Comparison of ENCODE assay signal across 24 mouse cellular contexts in genomic region chr6:13665646-13666045, GRCm38 (mm10).
"Had no signal": no experiment of that assay in that cellular context is flagged by ENCODE, and none has a peak within 500 bp of the region (broad histone marks: within the 10 kb centered on the region; RNA-seq: fewer than 3 reads in every experiment).

No protein-coding gene starts in this region.

- DNase-seq: kidney, adult 8-10 months; kidney, postnatal 10 days; kidney, postnatal 36 days; left cerebral cortex, postnatal 4 days; lung, adult 18-20 months; lung, postnatal 10 days; lung, postnatal 36 days; midbrain, embryonic 14.5 days; retina, postnatal 1 day; right cerebral cortex, postnatal 4 days; thymus, adult 2 months; thymus, postnatal 14 days; thymus, postnatal 4 days had no signal

- H3K9ac ChIP-seq: kidney, embryonic 15.5 days; limb, embryonic 12.5 days; limb, embryonic 15.5 days; liver, embryonic 12.5 days; liver, embryonic 15.5 days; lung, embryonic 15.5 days; neural tube, embryonic 12.5 days; neural tube, embryonic 15.5 days had no signal

- ATAC-seq: intestine, postnatal 0 days; liver, embryonic 12.5 days had no signal

- H3K4me3 ChIP-seq: kidney, embryonic 15.5 days; limb, embryonic 12.5 days; limb, embryonic 15.5 days; liver, embryonic 12.5 days; liver, embryonic 15.5 days; lung, embryonic 15.5 days; neural tube, embryonic 12.5 days; neural tube, embryonic 15.5 days had no signal

- H3K4me2 ChIP-seq: kidney, embryonic 15.5 days; limb, embryonic 12.5 days; limb, embryonic 15.5 days; liver, embryonic 12.5 days; liver, embryonic 15.5 days; lung, embryonic 15.5 days; midbrain, embryonic 11.5 days; neural tube, embryonic 12.5 days; neural tube, embryonic 15.5 days had no signal

- H3K27me3 ChIP-seq: kidney, embryonic 15.5 days; limb, embryonic 12.5 days; limb, embryonic 15.5 days; liver, embryonic 12.5 days; liver, embryonic 15.5 days; lung, embryonic 15.5 days; neural tube, embryonic 12.5 days; neural tube, embryonic 15.5 days had no signal

- H3K4me1 ChIP-seq: kidney, embryonic 15.5 days; limb, embryonic 12.5 days; limb, embryonic 15.5 days; liver, embryonic 12.5 days; liver, embryonic 15.5 days; lung, embryonic 15.5 days; neural tube, embryonic 12.5 days; neural tube, embryonic 15.5 days had no signal

- H3K9me3 ChIP-seq: kidney, embryonic 15.5 days; limb, embryonic 12.5 days; limb, embryonic 15.5 days; liver, embryonic 12.5 days; liver, embryonic 15.5 days; lung, embryonic 15.5 days; neural tube, embryonic 12.5 days; neural tube, embryonic 15.5 days had no signal

- H3K27ac ChIP-seq: kidney, embryonic 15.5 days; limb, embryonic 12.5 days; limb, embryonic 15.5 days; liver, embryonic 12.5 days; liver, embryonic 15.5 days; lung, embryonic 15.5 days; neural tube, embryonic 12.5 days; neural tube, embryonic 15.5 days; stomach, postnatal 0 days had no signal
